Comparison of ENCODE assay signal across 14 mouse cellular contexts in genomic region chr9:92207757-92208156, GRCm38 (mm10). TPM values are rescaled to one million over a fixed set of nuclear protein-coding genes. Genes with fewer than 3 reads are reported as not detected.
DNase-seq lines count a peak whose midpoint lies in the region; ATAC-seq and TF ChIP-seq lines count a peak whose summit lies in the region.
"Had no signal": no experiment of that assay in that cellular context is flagged by ENCODE, and none has a peak within 500 bp of the region (broad histone marks: within the 10 kb centered on the region; RNA-seq: fewer than 3 reads in every experiment).

No protein-coding gene starts in this region.

- H3K9ac ChIP-seq in liver, postnatal 0 days (replicated peaks): no peak overlapping the region
- H3K9ac ChIP-seq in liver, embryonic 12.5 days: no peak overlapping the region
- H3K9ac ChIP-seq: liver, embryonic 14.5 days had no signal

- no peak overlapping the region for H3K27ac ChIP-seq in liver, postnatal 0 days (ENCODE audit: low read depth)
- H3K27ac ChIP-seq in liver, embryonic 12.5 days: no peak overlapping the region
- H3K27ac ChIP-seq in macrophage: no peak overlapping the region
- H3K27ac ChIP-seq: liver, embryonic 14.5 days had no signal

- H3K79me2 ChIP-seq in macrophage (ENCODE audit: inconsistent target): no peaks in the 10 kb centered on the region

- DNase-seq in heart, adult 11 months: peak; percentile 81
- no peak for DNase-seq in heart, adult 9 months (ENCODE audit: low spot score in 2 of 2)
- no peak for DNase-seq in liver, postnatal 0 days
- DNase-seq in NIH3T3 (ENCODE audit: low read depth): peak; percentile 4
- no peak for DNase-seq in right cerebral cortex, postnatal 14 days
- no peak for DNase-seq in layer of hippocampus, adult 9-10 months (ENCODE audit: low spot score)

- H3K27me3 ChIP-seq in liver, postnatal 0 days (ENCODE audit: insufficient read depth, low read length): no peaks in the 10 kb centered on the region
- no peaks in the 10 kb centered on the region for H3K27me3 ChIP-seq in liver, embryonic 12.5 days (replicated peaks)

- no peak for ATAC-seq in liver, postnatal 0 days
- ATAC-seq in liver, embryonic 12.5 days: no peak

- no peaks in the 10 kb centered on the region for H3K9me3 ChIP-seq in liver, postnatal 0 days (ENCODE audit: low read length)
- H3K9me3 ChIP-seq in liver, embryonic 12.5 days (replicated peaks): no peaks in the 10 kb centered on the region

- no peak for TF ChIP-seq EP300 in liver, postnatal 0 days (IDR thresholded peaks at IDR 0.05; ENCODE audit: low read depth)

- no peak for TF ChIP-seq CTCF in liver, postnatal 0 days (IDR thresholded peaks at IDR 0.05; ENCODE audit: low read depth)

- H3K4me1 ChIP-seq in liver, postnatal 0 days (ENCODE audit: insufficient read depth): no peaks in the 10 kb centered on the region
- no peaks in the 10 kb centered on the region for H3K4me1 ChIP-seq in liver, embryonic 12.5 days

- no peak overlapping the region for H3K4me3 ChIP-seq in liver, postnatal 0 days (ENCODE audit: low read depth, low read length)
- H3K4me3 ChIP-seq in liver, embryonic 12.5 days: no peak overlapping the region
- H3K4me3 ChIP-seq in macrophage (ENCODE audit: inconsistent target): peak overlapping the region; percentile 7; the same call in 1 of the 2 replicates
- H3K4me3 ChIP-seq: erythroblast, embryonic 14.5 days had no signal

- H3K4me2 ChIP-seq in liver, postnatal 0 days (ENCODE audit: low read depth, low read length): peak overlapping the region; percentile 51; the same call in 1 of the 2 replicates
- H3K4me2 ChIP-seq in liver, embryonic 12.5 days: no peak overlapping the region

- 72% methylated on average over 8 of the region's 8 CpGs for WGBS in liver, postnatal 0 days (ENCODE audit: insufficient replicate concordance)
- WGBS in liver, embryonic 12.5 days (ENCODE audit: insufficient replicate concordance): 61% methylated on average over 8 of the region's 8 CpGs
- WGBS in macrophage (ENCODE audit: missing documents): 78% methylated on average over 8 of the region's 8 CpGs

- H3K36me3 ChIP-seq in liver, postnatal 0 days (replicated peaks; ENCODE audit: insufficient read depth, low read length): no peaks in the 10 kb centered on the region
- no peaks in the 10 kb centered on the region for H3K36me3 ChIP-seq in liver, embryonic 12.5 days
- no peaks in the 10 kb centered on the region for H3K36me3 ChIP-seq in macrophage (ENCODE audit: inconsistent target)

RNA-seq across cellular contexts. Expression of gene Plscr5, which starts 15.0 kb away (rescaled TPM):
- not detected in 2 replicates for polyA plus RNA-seq in liver, postnatal 0 days (2015; fragmentation: Nextera tagmentation; extraction: Ambion mirVana)
- polyA plus RNA-seq in liver, embryonic 12.5 days (2016; fragmentation: Nextera tagmentation; extraction: Ambion mirVana): not detected in 2 replicates
- not detected for total RNA-seq in macrophage (2018; cell fraction: chromatin; rRNA removed)
- total RNA-seq in macrophage (2018; cell fraction: cytosol; rRNA removed): not detected
- total RNA-seq in macrophage (2018; cell fraction: nucleus; rRNA removed): not detected
- not detected in 3 replicates for polyA plus RNA-seq in macrophage (2018)
- total RNA-seq: midbrain, postnatal 0 days; neutrophil, adult 5-6 weeks had no signal
- polyA plus RNA-seq: erythroblast, embryonic 14.5 days; heart, embryonic 14.5 days; intestine, embryonic 14.5 days; liver, embryonic 14.5 days had no signal

RNA-seq across cellular contexts. Expression of gene Plscr1, which starts 41.8 kb away (rescaled TPM):
- 38.8 and 47.1 TPM in 2 replicates for polyA plus RNA-seq in liver, postnatal 0 days (2015; fragmentation: Nextera tagmentation; extraction: Ambion mirVana)
- 23.1 and 23.8 TPM in 2 replicates for polyA plus RNA-seq in liver, embryonic 12.5 days (2016; fragmentation: Nextera tagmentation; extraction: Ambion mirVana)
- total RNA-seq in macrophage (2018; cell fraction: chromatin; rRNA removed): 100 to 1,000 TPM in 4 of 26 experiments, 10 to 100 TPM in 18, 1 to 10 TPM in 4; 7.2 to 150 (median 21.7) TPM
- total RNA-seq in macrophage (2018; cell fraction: cytosol; rRNA removed): 100 to 1,000 TPM in 3 of 26 experiments, 10 to 100 TPM in 23; 14.6 to 148 (median 23.3) TPM
- total RNA-seq in macrophage (2018; cell fraction: nucleus; rRNA removed): 100 to 1,000 TPM in 5 of 26 experiments, 10 to 100 TPM in 21; 11.1 to 170 (median 41.8) TPM
- polyA plus RNA-seq in macrophage (2018): 9.8 to 17.8 TPM (median 12.4 TPM) in 3 replicates

Comparison
In these comparisons a context has a peak if more than half of its experiments do, and no peak if none do; other contexts are left out.
1. DNase-seq: peak in heart, adult 11 months (single experiment) and NIH3T3 (single experiment); none in heart, adult 9 months (0 of 2), liver, postnatal 0 days (single experiment), right cerebral cortex, postnatal 14 days (single experiment) and layer of hippocampus, adult 9-10 months (single experiment).